Mouse (Mus musculus) layer of hippocampus, adult 8-10 months (tissue): ENCODE data around the gene Phlda3. TPM values are rescaled to one million over a fixed set of nuclear protein-coding genes. Genes with fewer than 3 reads are reported as not detected.

ENCODE experiments used
- DNase-seq, 2 experiments: peaks; one replicate each; pipeline ENCODE4 v3.0.0; 2022; ENCODE audit warnings: low spot score in 2 of 2
- total RNA-seq, 4 experiments: library from RNA; stranded (reverse); gene quantifications; 2 replicates each; pipeline ENCODE4 v1.2.4; 2022

Gene Phlda3
- total RNA-seq, 4 experiments from 2014 or later, result 12.4 to 15.9 (median 15.0) TPM

- peak; percentile 28 to 30 for DNase-seq
These were observed 27.7 kb downstream of the Phlda3 start for GRCm38 (mm10) chr1:135793370-135794215.

- no peak for DNase-seq
These were observed 28.6 kb downstream of the Phlda3 start for GRCm38 (mm10) chr1:135794216-135795134.

DNA sequence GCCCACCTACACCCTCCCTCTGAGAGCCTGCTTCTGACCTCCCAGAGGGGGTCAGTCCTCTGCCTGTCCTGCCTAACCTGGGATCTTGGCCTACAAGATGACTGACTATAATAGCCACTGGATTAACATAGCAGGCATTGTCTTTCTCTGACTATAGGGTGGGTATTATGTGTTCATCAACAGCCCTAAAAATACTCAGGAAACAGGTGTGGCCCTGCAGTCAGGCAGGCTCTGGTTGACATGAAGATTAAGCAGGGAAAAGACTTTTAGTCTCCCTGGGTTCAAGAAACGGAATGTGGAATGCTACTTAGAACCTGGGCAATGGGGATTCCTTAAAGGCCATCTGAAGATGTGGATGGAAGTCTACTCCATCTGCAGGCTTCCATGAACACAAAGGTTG, 32.6 kb downstream of the Phlda3 start:
- no peak for DNase-seq

DNA sequence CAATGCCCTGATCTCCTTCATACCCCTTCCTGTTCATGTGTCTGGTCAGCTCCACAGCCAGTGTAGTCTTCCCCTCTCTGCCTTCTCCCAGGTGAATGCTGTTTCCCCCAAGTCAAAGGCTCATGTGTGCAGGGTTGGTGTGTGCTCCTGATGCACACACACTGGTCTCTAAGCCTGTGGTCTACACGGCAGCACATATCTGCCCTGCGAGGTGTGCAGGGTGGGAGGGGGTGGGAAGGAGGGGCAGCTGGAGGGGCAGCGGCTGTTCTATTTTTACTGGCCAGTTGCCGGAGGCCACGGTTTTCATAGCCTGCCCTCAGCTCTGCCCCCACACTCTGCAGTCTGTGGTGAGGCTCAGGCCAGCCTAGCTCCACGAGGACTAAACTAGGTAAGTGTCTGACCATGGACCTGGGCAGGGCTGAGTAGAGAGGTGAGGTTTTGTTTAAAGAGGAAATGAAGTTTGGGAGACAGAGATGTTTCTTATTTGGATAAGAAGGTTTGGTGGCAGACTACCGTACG, 33.2 kb downstream of the Phlda3 start:
- DNase-seq, result no peak

- no peak for DNase-seq
These were observed 34.5 kb downstream of the Phlda3 start for GRCm38 (mm10) chr1:135800192-135800950.

DNA sequence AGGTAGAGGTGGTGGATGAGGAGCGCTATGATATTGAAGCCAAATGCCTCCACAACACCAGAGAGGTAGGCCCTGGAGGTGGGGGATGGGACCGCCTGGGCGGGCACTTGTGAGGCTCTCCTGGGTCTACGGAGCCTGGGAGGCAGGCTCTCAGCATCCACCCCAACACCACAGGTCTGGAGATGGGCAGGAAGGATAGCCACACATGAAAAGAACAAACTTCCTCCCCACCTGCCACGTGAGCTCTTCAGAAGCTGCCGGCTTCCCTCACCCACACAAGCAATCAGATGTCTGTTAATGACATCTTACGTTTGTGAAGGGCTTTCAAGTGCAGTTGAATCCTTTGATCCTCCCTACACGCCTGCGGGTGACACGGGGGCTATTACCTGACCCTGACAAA, 41.6 kb downstream of the Phlda3 start:
- no peak for DNase-seq

DNA sequence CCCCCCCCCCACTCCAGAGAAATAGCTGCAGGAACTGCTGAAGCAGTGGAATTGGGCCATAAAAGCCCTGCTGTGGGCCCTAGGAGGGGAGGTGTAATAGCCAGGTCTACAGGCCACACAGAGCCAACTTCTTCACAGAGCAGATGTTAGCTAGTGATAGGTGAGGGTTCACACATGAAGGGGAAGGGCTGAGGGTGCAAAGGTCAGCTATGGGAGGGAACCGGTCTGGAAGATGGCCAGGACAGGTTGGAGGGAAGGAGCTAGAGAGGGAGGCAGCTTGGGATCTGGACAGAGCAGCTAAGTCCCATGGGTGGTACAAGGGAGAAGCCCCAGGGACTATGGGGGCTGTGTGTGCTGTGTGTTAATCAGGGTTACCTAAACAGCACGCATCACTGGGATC, 44.3 kb downstream of the Phlda3 start:
- DNase-seq, result no peak

DNA sequence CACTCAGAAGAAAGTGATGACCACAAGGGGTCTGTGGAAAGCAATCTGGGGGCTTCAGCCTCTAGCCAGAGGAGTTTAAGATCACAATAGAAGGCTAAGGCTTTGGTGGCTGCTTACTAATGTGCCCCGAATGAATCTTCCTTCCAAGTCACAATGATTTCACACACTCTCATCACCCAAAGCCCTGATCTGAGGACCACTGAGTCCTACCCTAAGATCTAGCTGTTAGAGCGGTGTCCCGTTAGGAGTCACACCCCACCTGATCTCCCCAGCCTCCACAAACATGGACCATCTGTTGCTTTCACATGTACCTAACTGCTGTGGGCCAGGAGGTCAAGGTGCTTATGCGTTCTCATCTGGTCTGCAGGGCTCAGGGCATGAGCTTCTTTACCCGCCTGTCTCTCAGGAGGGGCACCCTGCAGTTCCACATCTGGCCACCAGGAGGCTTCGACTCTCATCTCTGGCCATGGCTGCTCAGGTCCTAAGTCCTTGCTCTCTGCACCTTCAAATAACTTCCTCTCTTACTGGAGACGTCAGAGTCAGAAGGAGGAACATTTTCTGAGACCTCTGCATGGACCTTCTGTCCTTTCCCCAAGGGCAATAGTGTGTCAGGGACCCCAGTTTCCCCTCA, 45.2 kb downstream of the Phlda3 start:
- peak; percentile 50 to 85 for DNase-seq

DNA sequence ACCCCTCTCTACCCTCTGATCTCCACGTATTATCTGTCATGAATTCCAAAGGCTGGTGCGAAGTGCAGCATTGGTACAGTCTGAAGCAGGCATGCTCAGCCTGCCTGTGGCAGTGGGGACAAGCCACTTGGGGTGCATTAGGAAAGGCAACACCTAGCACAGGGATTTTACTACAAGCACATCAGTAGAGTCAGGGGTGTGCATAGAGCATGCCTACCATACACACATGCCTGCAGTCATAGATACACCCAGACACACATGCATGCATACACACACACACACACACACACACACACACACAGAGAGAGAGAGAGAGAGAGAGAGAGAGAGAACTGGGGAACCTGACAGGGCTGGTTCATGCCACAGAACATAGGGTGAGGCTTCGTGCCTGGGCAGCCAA, 46.3 kb downstream of the Phlda3 start:
- no peak for DNase-seq

GRCm38 (mm10) chr1:135812618-135813017, 46.7 kb downstream of the Phlda3 start:
- DNase-seq, result no peak

- no peak for DNase-seq
These were observed 47.2 kb downstream of the Phlda3 start for GRCm38 (mm10) chr1:135813071-135813470.

DNA sequence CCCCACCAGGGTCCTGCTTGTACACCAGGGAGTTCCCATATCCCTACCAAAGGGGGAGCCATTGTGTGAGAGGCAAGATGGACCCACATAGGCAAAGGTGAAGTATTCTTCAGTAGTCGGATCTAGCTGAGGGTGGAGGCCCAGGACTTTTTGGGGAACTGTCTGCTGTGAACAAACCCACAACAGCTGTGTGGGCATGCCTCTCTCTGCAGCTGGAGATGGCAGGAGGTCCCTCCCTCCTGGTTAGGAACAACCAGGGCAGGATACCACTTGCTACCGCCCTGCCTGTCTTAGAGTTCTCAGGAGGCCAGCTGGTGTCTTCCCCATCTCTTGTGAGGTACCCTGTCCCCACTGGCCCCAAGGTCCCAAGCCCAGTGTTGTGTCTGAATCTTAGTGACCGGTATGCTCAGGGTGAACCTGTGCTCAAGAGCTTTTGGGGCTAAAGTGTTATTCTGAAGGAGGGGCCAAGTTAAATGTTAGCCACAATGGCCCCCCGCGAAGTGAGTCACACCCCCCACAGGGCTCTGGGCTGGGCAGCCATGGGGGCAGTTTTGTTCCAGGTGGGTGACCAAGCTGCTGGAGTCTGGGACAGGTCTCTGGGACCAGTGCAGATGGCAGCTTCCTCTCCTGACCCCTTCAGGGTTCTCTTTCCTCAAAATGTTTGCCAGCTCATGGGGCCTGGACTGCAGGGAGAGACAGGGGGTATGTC, 47.9 kb downstream of the Phlda3 start:
- DNase-seq, result no peak

DNA sequence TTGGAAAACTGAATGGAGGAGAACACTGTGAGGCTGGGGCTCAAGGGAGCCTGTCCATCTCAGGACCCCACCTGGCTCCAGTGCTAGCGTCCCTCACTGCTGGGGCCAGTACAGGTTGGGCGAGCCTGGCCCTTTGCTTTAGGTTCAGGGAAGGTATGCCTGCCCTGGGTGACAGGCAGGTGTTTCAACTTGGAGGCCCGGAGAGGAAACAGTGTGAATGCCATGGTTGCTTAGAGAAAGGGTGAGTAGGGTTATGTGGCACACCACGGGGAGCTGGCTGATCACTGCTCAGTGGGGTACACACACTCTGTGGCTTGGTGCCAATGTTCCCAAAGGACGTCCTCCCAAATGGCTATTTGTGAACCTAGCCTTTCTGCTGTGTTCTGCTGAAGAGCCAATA, 48.6 kb downstream of the Phlda3 start:
- DNase-seq, result no peak

DNA sequence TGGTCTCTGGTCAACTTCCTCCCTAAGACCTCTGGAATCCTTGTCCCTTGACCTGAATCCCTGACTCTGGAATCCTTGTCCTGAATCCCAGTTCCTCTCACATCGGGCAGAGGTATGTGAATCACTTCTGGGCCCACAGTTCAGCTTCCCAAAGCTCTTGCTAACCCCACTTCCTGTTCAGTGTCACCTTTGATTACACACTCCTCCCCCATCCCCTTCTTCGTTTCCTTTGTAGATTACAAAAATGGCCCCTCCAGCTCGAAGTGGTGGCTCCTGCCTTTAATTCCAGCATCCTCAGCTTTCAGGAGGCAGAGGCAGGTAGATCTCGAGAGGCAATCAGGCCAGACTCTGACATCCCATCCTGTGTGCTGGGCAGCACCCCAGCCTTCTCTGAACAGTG, 51.7 kb downstream of the Phlda3 start:
- no peak for DNase-seq

DNA sequence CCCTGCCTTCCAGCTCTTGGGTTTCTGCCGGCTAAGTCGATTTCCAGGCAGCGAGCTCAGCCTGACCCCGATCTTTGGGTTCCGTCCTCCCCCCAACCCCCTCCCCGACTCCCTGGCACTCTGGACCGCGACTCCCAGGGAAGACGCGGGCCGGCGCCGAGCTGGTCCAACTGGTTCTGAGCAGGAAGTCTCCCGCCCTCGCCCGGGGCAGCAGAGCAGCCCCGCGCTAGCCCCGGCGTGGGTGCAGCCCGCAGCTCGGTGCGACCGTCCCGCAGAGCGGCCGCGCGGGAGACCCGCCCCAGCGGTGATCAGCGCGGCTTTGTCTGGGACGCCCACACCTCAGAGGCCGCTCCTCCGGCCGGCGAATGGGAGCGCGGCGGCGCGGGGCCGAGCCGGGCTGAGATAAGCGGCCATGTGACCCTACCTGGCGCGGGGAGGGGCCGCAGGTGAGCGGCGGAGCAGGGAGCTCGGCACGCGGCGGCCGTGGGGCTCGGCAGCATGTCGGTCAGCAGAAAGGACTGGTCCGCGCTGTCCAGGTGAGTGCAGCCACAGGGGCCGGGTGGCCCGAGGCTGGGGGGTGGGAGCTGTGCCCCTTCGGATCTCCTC, 52.7 kb downstream of the Phlda3 start, which contains the start of gene Lad1:
Lad1 (plus strand) TSS at position 118 of the 606 bp plus-strand sequence.
- DNase-seq, result no peak
